Mouse (Mus musculus) cerebellum, postnatal 25 days (tissue): ENCODE measurements around the gene Ppfia1.

Experiments
- DNase-seq, 2 experiments: peaks; one replicate each; pipeline ENCODE4 v3.0.0; 2021; ENCODE audit warnings: mixed read lengths in 2 of 2

Ppfia1 gene

DNA sequence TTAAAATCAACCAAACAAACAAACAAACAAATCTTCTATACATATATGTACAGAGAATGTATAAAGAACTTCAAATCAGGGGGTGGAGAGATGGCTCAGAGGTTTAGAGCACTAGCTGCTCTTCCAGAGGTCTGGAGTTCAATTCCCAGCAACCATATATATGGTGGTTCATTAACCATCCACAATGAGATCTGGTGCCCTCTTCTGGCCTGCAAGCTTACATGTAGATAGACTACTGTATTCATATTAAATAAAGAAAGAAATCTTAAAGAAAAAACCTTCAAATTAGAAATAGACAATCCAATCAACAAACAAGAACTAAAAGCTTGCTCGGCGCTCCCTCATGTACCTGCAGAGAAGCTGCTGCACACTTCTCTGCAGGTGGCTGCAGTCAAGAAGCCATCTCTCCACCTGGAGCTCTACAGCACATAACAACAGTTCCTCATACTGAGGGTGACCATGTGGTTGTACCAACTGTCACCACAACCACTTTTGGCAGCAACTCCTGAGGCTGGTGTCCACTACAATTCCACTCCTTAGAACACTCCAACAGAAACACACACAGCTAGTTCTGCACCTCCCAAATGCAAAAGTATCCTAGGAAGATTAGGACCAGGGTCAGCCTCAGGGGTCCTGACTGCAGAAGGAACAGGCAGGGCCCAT lies 3.5 kb downstream of the Ppfia1 start:
- DNase-seq: peak; percentile 81 to 85

DNA sequence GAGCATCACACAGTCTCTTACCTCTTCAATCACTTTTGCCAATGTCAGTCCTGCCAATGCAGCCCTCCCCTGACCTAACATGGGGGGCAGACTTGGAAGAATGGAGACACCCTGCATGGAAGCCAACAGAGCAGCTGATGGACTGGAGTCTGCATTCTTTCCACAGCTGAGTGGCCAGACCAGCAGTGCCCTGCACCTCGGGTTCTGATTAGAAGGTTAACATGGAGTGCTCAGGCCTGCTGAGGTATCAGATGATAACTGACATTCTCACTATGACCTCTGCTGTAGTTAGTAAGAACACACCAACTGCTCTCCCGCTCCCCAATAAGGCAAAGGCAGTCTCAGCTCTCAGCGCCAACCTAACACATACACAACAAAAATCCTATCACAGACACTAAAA lies 8.3 kb downstream of the Ppfia1 start:
- no peak for DNase-seq

DNA sequence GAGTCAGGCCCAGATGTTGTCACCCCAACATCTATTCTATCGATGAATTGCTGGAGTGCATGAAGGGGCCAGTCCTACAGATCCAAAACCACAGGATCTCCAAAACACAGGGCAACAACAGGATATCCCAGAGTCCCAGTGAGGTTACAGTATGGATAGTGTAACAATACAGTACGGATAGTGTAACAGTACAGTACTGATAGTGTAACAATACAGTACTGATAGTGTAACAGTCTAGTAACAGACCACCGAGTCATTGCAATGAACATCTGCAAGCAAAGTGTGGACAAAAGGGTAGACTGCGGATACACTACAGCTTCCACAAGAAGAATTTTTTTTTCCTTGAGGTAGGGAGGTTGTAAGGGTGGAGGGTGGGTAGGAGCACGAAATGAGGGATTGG lies 12.2 kb downstream of the Ppfia1 start:
- no peak for DNase-seq

DNA sequence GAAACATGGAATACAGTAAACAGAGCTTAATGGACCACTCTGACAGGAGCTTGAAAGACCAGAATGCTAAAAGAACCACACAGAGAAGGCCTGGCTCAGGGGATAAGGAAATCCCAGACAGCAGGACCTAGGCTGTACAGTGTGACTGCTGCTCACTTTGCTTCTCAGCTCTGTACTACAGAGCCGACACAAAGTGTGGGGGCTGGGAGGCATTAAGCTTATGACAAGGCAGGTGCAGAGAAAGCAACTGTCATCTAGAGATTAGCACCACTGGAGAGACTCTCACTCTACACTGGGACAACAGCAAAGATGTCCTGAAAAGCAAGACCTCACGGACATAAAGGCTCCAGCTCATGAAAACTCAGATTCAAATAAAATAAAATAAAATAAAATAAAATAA lies 14.4 kb downstream of the Ppfia1 start:
- DNase-seq: no peak

DNA sequence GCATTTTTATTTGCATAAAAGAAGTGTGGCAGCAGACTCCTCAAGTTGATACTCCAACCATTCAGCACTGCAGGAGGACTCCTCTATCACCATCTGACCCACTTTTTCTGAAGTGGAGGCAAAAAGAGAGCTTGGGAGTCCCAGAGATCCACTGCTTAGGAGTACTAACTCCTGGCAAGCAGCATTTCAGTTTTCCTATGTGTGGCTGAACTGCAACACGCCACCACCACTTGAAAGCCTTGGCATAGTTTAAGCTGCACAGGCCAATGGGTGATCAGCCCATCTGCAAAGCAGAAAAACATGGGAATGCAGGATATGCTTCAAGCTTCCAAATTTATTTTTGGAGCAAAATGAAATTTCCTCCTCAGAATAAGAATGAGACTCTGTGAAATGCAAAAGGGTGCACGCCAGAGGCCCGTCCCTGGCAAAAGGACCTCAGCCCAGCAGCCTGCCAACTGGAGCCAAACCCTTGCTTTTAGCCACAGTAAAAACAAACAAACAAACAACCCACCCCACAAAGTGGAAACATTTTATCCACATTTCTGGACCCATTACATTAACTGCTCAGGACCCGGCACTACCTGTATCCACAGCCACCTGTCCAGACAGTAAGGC lies 15.4 kb downstream of the Ppfia1 start:
- peak in 1 of 2 experiments; percentile 59 for DNase-seq

DNA sequence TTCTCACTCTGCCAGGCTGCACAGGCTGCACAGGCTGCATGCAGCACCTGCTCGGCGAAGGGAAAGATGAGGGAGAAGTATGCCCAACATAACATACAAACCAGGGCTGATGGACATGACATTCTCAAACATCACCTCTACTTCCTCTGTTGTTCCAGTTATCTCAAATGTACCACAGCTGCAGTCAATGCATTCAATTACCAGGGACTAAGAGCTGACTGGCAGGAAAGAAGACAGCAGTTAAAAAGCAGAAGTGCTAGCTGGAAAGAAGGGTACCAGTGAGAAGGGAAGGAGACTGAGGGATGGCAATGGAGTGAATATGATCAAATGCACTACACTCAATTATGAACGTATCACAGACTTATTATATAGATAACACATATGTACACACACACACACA lies 17.2 kb downstream of the Ppfia1 start:
- no peak for DNase-seq

DNA sequence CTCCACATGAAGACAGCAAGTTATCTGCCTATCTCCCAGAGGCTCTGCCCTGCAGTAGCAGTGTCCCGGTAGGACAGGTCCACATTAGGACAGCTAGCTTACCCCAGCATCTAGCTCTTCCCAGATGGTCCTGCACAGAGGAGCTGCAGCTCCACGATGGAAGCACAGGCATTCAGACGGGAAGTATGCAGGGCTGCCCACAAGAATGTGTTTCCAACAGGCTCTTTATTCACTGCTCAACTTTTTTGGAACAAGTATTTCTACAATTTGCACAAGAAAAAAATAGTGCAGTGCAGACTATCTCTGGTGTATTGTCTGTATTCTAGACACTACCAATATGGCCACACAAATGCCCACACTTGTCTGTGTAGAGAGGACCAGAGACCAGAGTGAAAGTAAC lies 18.8 kb downstream of the Ppfia1 start:
- no peak for DNase-seq

DNA sequence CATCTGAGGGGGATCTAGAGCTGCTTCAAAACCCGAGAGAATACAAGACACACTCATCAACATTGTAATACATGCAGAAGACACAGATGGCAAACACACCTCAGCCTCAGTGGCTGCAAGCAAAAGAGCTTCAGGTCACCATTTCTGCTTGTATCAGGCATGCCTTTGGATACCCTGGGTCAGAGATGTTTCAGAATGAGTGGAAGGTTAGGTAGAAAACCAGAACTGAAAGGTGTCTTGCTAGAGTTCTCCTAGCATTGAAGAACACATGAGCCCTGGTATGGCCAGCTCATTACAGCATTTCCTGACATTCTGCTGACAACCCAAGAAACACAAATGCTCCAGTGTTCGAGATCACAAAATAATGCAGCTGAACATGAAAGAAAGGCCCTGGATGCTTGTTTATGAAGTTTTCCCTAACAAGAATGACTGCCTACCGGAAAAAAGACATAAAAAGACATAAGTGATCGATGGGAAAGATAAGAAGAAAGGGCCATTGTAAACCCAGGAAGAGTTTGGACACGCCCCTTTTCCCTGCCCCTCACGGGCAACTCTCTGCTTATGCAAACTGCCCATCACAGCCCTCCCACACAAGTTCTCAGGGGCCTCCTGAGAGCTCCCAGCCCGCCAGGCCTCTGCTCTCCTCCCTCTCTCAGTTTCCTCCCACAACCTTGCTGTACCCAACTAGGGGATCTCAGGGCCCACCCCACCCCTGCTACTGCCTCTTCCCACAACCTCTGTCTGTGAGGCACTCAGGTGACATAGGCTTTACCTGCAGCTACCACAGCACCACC lies 21.7 kb downstream of the Ppfia1 start:
- DNase-seq: no peak

DNA sequence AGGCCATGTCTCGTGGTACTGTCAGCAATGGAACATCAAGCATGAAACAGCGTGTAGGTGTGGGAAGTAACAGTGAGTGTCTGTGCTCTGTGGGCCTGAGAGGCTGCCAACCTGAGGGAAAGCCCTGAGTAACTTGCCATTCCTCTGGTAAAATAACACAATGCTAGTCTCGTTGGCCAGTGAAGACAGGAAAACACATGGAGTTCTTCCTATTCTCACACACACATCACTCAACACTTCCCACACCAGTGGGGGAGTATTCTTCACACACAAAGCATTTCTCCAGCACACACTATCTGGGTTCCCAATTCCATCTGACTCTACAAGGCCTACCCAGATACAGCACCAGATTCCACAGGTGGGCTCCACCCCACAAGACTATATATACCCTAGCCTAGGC lies 23.7 kb downstream of the Ppfia1 start:
- no peak for DNase-seq

DNA sequence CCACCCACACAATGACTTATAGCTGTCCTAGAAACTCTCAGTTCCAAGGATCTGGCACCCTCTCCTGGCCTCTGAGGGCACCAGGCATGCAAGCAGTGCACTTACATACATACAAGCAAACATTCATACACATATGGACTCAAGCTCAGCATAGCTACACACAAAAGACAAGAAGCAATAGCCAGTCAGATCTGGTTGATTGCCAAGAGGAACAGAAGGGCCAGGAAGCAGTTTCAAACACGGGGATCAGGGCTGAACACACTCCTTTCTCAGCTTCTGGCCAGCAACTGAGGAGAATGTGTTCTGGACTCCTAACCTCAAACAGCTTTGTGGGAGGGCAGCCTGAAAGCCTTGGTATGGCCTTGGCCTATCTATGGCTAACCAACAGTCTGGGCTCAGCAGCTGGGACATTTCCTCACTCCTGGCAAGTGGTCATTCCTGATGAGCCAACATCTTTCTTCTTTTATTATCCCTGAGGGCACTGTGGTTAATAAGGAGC lies 25.8 kb downstream of the Ppfia1 start:
- DNase-seq: peak; percentile 63 to 64

DNA sequence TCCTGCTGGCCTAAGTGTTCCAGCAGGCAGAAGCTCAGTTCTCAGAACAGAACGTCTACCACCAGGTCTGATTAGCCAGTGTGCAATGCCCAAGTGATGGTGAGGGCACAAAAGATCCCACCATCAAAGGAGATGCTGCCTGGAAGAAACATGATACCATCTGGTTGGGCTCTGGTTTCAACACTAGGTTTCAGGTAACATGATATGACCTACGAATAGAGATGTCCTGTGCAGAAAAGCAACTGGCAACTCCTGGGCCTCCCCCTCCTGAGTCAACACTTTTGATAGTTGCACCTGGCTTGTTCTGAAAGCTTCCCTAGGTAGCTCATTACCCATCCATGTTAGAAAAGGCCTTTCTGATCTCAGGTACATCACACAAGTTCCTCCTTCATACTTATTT lies 26.9 kb downstream of the Ppfia1 start:
- DNase-seq: no peak

DNA sequence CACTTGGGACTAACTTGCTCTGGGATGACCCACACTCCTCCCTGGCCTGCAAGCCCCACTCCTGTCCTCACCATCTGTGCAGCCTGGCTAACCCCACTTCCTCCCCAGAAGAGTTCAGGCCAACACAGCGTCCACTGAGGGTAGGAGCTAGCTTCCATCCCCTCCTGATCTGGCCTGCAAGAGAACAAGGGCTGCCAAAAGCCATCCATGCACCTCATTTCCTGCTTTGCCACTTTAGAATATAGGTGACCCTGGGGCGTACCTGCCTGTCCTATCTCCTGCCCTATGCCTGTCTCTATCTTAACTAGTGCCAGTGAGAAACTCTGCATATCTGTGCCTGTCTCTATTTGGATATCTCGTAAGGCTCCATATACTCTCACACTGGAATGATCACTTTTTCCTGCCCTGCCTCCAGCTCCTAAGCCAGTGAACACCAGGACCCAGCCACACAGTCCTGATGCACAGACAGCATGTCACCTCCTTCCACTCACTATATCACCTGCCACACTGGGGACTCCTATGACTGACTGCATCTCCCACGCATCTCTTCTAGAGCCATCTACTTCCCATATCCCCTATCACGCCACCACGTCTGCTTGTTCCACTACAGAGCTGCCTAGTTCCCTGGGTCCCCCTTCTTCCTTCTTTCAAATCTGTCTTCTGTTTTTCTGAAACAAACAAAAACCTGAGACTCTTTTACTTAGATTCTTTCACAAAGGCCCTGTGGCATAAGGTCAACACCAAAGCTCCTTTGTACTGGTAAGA lies 28.9 kb downstream of the Ppfia1 start:
- DNase-seq: peak; percentile 80 to 82

DNA sequence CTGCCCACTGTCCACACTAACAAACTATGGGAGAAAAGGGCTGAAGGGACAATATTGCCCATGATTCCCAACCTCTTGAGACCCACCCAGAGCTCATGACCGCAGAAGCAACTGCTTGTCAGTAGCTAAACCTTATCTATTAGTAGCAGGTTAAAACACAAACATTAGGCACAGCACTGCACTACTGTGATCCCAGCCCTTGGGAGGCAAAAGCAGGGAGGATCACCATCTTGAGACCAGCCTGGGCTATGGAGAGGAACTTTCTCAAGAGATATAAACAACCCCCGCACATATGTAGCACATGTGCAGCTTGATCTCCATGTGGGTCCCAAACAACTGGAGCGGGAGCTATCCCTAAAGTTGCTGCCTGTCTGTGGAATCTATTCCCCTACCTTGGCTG lies 30.1 kb downstream of the Ppfia1 start:
- no peak for DNase-seq

DNA sequence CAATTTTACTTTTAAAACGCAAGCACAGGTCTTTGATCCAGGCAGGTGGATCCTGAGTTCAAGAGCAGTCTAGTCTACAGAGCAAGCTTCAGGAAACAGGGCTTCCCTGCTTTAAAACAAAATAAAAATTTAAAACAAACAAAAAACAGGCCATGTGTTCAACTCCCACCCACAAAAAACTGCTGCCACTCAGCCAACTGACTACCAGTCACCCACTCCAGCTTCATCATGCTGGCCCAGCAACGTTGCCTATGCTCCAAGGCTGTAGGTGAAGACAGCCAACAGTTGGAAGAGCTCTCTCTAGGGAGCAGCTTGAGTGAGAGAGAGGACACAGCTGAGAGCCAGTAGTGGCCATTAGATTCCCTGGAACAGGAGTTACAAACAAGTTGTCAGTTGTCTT lies 31.6 kb downstream of the Ppfia1 start:
- no peak for DNase-seq

DNA sequence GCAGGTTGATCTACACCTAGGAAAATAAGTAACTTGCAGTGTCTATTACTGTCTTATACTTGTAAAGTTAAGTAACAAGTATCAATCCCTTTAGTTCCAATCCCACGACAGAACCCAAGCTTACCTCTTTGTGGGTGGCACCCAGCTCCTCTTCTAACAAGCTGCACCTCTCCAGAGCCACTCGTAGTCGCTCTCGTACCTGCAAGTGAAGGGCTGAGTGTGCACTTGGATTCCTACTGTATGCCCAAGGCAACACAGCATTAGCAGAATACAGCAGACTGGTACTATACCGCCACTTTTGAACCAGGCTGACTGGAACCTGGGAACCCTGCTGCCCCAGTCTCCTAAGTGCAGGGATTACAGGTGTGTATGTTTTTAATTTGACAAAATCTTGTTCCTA lies 33.7 kb downstream of the Ppfia1 start:
- DNase-seq: no peak

DNA sequence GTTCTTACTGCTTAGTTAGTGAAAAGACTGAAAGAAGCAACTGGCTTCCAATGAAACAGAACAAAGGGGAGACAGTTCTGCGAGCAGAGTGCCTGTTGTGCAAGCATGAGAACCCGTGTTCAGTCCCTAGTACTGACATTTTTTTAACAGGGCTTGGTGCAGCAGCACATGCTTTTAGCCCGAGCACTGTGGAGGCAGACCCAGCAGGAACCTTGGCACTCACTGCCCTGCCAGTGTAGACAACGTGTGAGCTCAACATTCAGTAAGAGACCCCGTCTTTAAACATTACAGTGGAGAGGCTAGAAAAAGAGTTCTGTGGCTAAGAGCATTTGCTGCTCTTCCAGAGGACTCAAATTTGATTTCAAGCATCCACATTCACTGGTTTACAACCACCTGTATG lies 36.8 kb downstream of the Ppfia1 start:
- peak; percentile 53 to 67 for DNase-seq

DNA sequence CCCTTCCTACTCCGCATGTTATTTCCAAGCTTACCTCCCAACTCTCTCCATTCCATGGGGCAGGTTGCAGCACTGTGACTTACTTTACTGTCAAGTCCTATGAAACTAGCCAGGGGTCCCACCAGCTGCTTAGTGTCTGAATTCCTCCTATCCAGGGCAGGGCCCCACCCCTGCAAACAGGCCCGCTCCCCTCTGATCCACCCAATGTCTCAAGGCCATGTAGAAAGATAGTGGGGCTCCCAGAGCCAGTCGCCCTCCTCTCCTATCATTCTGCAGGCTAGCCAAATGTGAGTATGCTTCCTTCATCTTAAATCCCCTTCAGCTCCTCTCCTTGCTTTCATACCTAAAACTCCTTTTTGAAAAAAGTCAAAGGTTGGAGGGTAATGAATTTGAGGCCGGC lies 44.4 kb downstream of the Ppfia1 start:
- no peak for DNase-seq

DNA sequence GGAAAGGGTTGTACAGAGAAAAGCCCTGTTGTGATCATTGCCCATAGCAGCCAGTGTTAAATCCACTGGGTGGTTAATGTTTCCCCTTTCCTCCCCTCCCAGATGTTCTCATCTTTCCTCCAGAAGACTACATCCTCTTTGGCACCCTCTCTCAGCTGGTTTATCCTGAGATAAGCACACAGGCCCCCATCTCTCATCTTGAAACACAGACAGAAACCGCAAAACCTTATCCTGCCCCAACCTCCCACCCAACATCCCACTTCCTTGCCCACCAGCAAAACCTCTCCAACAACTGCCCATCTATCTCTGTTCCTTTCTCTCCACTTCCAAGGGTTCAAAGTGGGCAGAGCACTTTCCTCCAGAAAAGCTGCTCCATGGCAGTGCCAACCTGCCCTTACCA lies 46.7 kb downstream of the Ppfia1 start:
- DNase-seq: no peak

DNA sequence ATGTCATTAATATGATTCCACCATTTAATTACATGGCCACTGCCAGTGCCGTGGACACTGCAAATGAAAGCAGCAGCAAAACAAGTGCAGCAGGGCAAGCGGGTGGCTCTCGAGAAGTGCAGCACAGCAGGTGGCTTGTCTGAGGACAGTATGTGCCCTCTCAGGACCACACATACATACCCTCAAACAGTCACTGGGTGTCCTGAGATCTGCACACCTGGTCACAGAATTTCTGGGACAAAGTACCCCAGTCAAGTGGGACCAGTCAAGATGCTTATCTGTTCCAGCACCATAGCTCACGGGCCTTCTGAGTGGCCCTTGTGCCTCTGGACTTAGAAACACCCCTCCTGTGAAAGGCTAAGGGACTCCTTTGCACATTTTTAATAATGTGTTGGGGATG lies 49.6 kb downstream of the Ppfia1 start:
- DNase-seq: no peak

DNA sequence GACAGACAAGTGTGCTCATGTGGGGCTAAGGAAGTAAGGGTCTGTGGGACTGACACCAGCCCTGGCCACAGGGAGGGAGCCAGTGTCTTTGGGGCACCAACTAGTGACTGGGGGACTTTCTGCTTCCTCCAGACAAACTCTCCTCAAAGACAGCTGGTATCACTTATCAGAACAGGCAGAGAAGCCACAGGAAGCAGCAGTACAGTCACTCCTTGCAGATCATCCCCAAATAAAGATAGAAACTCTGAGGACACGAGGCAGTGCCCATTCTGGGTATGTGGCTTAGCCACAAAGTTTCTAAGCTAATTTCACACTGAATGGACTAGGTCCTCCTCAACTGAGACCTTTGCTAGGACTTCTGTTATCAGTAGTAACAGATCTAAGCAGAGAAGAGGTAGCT lies 60.6 kb downstream of the Ppfia1 start:
- DNase-seq: no peak

DNA sequence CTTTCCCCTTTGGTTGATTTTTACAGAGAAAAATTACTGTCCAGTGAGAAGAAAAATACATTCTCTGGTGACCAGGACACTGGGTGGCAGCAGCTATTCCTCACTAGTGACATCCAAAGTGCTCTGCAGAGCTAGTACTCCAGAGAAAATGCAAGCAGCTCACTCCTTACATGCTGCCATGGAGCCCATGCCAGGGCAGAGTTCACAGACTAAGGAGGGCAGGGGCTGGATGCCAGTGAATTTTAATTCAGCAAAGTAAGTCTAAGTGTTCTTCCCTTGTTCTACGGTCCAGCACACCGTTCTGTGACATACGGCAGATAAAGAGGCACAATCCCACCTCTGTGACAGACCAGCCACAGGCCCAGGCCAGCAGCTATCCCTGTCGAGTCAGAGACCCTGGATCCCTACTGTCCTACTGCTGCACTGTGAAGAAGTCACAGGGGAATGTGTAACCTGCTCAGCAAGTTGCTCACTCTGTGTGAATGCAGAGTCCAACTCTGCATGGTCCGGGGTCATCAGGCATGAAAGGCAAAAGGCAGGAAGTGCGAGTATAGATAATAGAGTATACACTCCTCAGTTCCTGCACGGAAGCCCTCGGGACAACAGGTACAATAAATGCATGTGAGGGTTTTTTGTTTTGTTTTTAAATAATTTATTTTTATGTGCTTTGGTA lies 63.2 kb downstream of the Ppfia1 start:
- no peak for DNase-seq

DNA sequence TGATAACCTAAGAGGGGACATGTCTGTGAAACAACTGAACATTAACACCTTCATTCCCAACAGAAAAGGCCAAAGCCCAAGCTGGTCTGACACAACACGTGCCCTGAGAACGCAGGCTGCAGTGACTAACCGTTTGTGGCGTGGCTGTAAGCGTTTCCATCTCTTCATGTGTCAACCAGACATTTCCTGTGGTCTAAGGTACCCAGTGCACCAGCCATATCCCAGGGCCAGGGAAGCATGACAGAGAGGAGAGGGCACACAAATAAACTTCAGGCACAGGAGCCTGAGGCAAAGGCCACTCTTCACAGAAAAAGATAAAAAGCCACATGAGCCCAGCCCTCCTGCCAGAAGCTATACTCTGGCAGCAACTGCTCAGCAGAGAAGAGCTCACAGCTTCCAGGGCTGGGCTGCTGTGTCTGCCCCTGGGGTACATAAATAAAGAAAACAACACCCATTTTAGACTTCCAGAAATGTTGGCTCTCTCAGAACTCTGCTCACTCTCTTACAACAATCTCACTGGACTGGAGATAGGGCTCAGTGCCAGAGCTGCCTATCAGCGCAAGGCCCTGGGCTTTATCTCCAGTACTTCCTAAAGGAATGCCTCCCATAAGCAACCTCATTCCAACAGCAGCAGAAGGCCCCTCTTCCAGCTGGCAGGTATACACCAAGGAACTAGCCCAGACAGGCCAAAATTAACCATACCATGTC lies 64.3 kb downstream of the Ppfia1 start:
- no peak for DNase-seq
